Mouse (Mus musculus) bone marrow macrophage, adult 2 months (primary cell): ENCODE measurements around the gene Depdc1b.

Experiments used
- CTCF ChIP-seq: IDR thresholded peaks from 2 replicates; pipeline ENCODE4 v1.5.1; 2012; ENCODE audit warnings: low read depth, mild to moderate bottlenecking, low read length, moderate library complexity
- POLR2A ChIP-seq: IDR thresholded peaks from 2 replicates; pipeline ENCODE4 v1.6.1; 2012; ENCODE audit warnings: mild to moderate bottlenecking, low read depth, low read length, borderline replicate concordance

GRCm38 (mm10) chr13:108357362-108357761, 41.2 kb downstream of the Depdc1b start:
- TF ChIP-seq CTCF (no peak), POLR2A (no peak)
